Mouse (Mus musculus): ENCODE results near the gene Als2. TPM values are rescaled to one million over a fixed set of nuclear protein-coding genes. Genes with fewer than 3 reads are reported as not detected.

Als2 gene
- polyA plus RNA-seq, 1 experiment from 2014 or later: 13.5 TPM

GRCm38 (mm10) chr1:59125558-59125957, 111.5 kb downstream of the Als2 start:
- Histone ChIP-seq H3K27ac (ENCODE audit: low read depth) (no peak overlapping the region), H3K9ac (no peak overlapping the region), H3K4me1 (ENCODE audit: insufficient read depth) (no peaks in the 10 kb centered on the region), H3K36me3 (ENCODE audit: insufficient read depth) (no peaks in the 10 kb centered on the region), H3K9me3 (ENCODE audit: low read depth, low read length) (no peaks in the 10 kb centered on the region), H3K27me3 (ENCODE audit: insufficient read depth, low read length) (no peaks in the 10 kb centered on the region; the same call in 1 of the 2 replicates), H3K4me2 (no peak overlapping the region), H3K4me3 (ENCODE audit: low read depth, low read length) (no peak overlapping the region)
- 49% methylated on average over 5 of the region's 5 CpGs for WGBS
- ATAC-seq (ENCODE audit: insufficient read depth) (no peak), DNase-seq (no peak)
- no peak for TF ChIP-seq CTCF (IDR thresholded peaks at IDR 0.05; ENCODE audit: low read depth)

GRCm38 (mm10) chr1:59119720-59120457, 117.1 kb downstream of the Als2 start, which contains the start of gene Tmem237:
Tmem237 (minus strand) TSS chr1:59120408.
- Histone ChIP-seq H3K4me1 (ENCODE audit: insufficient read depth) (no peaks in the 10 kb centered on the region), H3K27ac (ENCODE audit: low read depth) (peak within 1 kb of the TSS; percentile 85), H3K9me3 (ENCODE audit: low read depth, low read length) (no peaks in the 10 kb centered on the region), H3K36me3 (ENCODE audit: insufficient read depth) (no peaks in the 10 kb centered on the region), H3K27me3 (ENCODE audit: insufficient read depth, low read length) (no peaks in the 10 kb centered on the region), H3K4me2 (peak within 1 kb of the TSS; percentile 85), H3K4me3 (ENCODE audit: low read depth, low read length) (peak within 1 kb of the TSS; percentile 64), H3K9ac (peak within 1 kb of the TSS; percentile 67)
- ATAC-seq (ENCODE audit: insufficient read depth) (peak; percentile 99), DNase-seq (peak; percentile 97)
- no peak for TF ChIP-seq CTCF (IDR thresholded peaks at IDR 0.05; ENCODE audit: low read depth)
- 1% methylated on average over 73 of the region's 74 CpGs for WGBS

Other genes with a start within 250 kb of the Als2 start
- gene C2cd6, start 142.3 kb downstream of the Als2 start, polyA plus RNA-seq (2014; fragmentation: Nextera tagmentation; extraction: Ambion mirVana): not detected in 2 replicates
- 43.3 and 45.7 TPM in 2 replicates for gene Tmem237, start 116.8 kb downstream of the Als2 start, polyA plus RNA-seq (2014; fragmentation: Nextera tagmentation; extraction: Ambion mirVana)
- gene Mpp4, start 73.8 kb downstream of the Als2 start, polyA plus RNA-seq (2014; fragmentation: Nextera tagmentation; extraction: Ambion mirVana): 0.09 and 0.11 TPM in 2 replicates
- gene Cdk15, start 19.7 kb upstream of the Als2 start, polyA plus RNA-seq (2014; fragmentation: Nextera tagmentation; extraction: Ambion mirVana): 0.16 TPM in 1 of 2 replicates, not detected in the other
- gene Fzd7, start 245.2 kb upstream of the Als2 start, polyA plus RNA-seq (2014; fragmentation: Nextera tagmentation; extraction: Ambion mirVana): 21.7 and 22.7 TPM in 2 replicates

All from lung, embryonic 14.5 days (tissue).